Mouse (Mus musculus): ENCODE results near the gene Tmem108. TPM values are rescaled to one million over a fixed set of nuclear protein-coding genes. Genes with fewer than 3 reads are reported as not detected.

The Tmem108 gene
- polyA plus RNA-seq, 1 experiment from 2014 or later = 8.3 TPM

DNA sequence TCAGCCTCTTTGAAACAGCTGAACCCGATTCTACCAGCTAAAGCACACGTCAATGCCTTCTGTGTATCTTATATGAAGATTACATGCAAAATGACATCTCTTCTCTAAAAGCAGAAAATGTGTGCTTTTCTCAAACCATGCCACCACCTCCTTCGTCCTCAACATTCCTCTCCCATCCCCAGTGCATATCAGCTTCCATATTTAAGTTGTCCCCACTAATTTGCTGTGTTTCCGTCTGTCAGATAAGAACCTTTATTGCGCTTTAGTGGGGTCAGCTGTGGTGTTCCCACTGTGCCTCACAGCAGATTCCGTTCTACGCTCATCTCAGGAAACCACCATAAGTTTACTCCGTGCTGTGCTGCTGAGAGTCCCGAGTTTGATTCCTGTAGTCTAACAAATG, 1.8 kb downstream of the Tmem108 start:
- ATAC-seq (ENCODE audit: low FRiP score, low TSS enrichment) = no peak
- no peak overlapping the region for H3K9ac ChIP-seq (replicated peaks; ENCODE audit: low read length)
- no peak overlapping the region for H3K4me3 ChIP-seq (ENCODE audit: low read length)
- no peaks in the 10 kb centered on the region for H3K9me3 ChIP-seq (ENCODE audit: low read length)
- WGBS = 64% methylated on average over 9 of the region's 9 CpGs
- no peak overlapping the region for H3K4me2 ChIP-seq (replicated peaks; ENCODE audit: low read depth, low read length)
- H3K27ac ChIP-seq (ENCODE audit: low read length) = no peak overlapping the region
- H3K4me1 ChIP-seq (ENCODE audit: insufficient read depth, low read length) = peaks cover 7% of the 10 kb centered on the region; the same call in 1 of the 2 replicates
- H3K36me3 ChIP-seq (ENCODE audit: insufficient read depth, low read length) = no peaks in the 10 kb centered on the region
- H3K27me3 ChIP-seq (ENCODE audit: insufficient read depth, low read length) = peaks cover 22% of the 10 kb centered on the region

GRCm38 (mm10) chr9:103758930-103759695, 2.5 kb downstream of the Tmem108 start:
- H3K9me3 ChIP-seq (ENCODE audit: low read length) = no peaks in the 10 kb centered on the region
- ATAC-seq (ENCODE audit: low FRiP score, low TSS enrichment) = no peak
- 25% methylated on average over 20 of the region's 20 CpGs for WGBS
- no peak overlapping the region for H3K4me2 ChIP-seq (replicated peaks; ENCODE audit: low read depth, low read length)
- peaks cover 22% of the 10 kb centered on the region for H3K27me3 ChIP-seq (ENCODE audit: insufficient read depth, low read length)
- H3K27ac ChIP-seq (ENCODE audit: low read length) = no peak overlapping the region
- no peak overlapping the region for H3K4me3 ChIP-seq (ENCODE audit: low read length)
- no peaks in the 10 kb centered on the region for H3K36me3 ChIP-seq (ENCODE audit: insufficient read depth, low read length)
- peaks cover 7% of the 10 kb centered on the region; the same call in 1 of the 2 replicates for H3K4me1 ChIP-seq (ENCODE audit: insufficient read depth, low read length)
- no peak overlapping the region for H3K9ac ChIP-seq (replicated peaks; ENCODE audit: low read length)

GRCm38 (mm10) chr9:103758246-103758645, 3.4 kb downstream of the Tmem108 start:
- Histone ChIP-seq H3K4me1 (ENCODE audit: insufficient read depth, low read length) (peaks cover 7% of the 10 kb centered on the region; the same call in 1 of the 2 replicates), H3K4me3 (ENCODE audit: low read length) (no peak overlapping the region), H3K9ac (replicated peaks; ENCODE audit: low read length) (no peak overlapping the region), H3K4me2 (replicated peaks; ENCODE audit: low read depth, low read length) (no peak overlapping the region), H3K36me3 (ENCODE audit: insufficient read depth, low read length) (no peaks in the 10 kb centered on the region), H3K27me3 (ENCODE audit: insufficient read depth, low read length) (peaks cover 22% of the 10 kb centered on the region), H3K9me3 (ENCODE audit: low read length) (no peaks in the 10 kb centered on the region), H3K27ac (ENCODE audit: low read length) (no peak overlapping the region)
- ATAC-seq (ENCODE audit: low FRiP score, low TSS enrichment) = no peak
- 79% methylated on average over 7 of the region's 7 CpGs for WGBS

- no peak overlapping the region for H3K4me3 ChIP-seq (ENCODE audit: low read length)
- no peaks in the 10 kb centered on the region for H3K9me3 ChIP-seq (ENCODE audit: low read length)
- no peak overlapping the region for H3K27ac ChIP-seq (ENCODE audit: low read length)
- no peak overlapping the region for H3K4me2 ChIP-seq (replicated peaks; ENCODE audit: low read depth, low read length)
- H3K9ac ChIP-seq (replicated peaks; ENCODE audit: low read length) = no peak overlapping the region
- no peaks in the 10 kb centered on the region for H3K36me3 ChIP-seq (ENCODE audit: insufficient read depth, low read length)
- ATAC-seq (ENCODE audit: low FRiP score, low TSS enrichment) = no peak
- WGBS = 90% methylated on average over 10 of the region's 10 CpGs
- peaks cover 3% of the 10 kb centered on the region; the same call in 1 of the 2 replicates for H3K4me1 ChIP-seq (ENCODE audit: insufficient read depth, low read length)
- no peaks in the 10 kb centered on the region for H3K27me3 ChIP-seq (ENCODE audit: insufficient read depth, low read length)
Measured at GRCm38 (mm10) chr9:103752618-103753017, 9.0 kb downstream of the Tmem108 start.

DNA sequence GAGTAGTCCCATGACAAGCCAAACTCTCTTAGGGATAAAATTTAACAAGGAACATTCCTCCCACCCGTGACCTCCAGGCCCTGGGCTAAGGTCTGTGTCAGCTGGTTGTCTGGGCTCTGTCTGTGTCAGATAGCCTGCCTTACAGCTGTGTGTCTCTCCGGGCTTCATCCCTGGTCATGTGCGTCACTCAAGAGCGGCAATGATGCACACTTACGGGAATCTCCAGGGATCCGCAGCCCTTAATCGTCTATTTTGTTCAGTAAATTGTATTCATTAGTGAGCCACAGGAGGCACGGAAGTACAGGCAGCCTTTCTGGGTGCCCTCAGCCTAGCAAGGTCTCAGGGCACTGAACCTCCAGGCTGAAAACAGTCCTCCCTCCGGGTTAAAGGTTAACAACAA, 10.1 kb downstream of the Tmem108 start:
- ATAC-seq (ENCODE audit: low FRiP score, low TSS enrichment) = peak; percentile 49; the same call in 1 of the 2 replicates
- WGBS = 63% methylated on average over 9 of the region's 9 CpGs
- Histone ChIP-seq H3K36me3 (ENCODE audit: insufficient read depth, low read length) (no peaks in the 10 kb centered on the region), H3K27me3 (ENCODE audit: insufficient read depth, low read length) (no peaks in the 10 kb centered on the region), H3K9me3 (ENCODE audit: low read length) (no peaks in the 10 kb centered on the region), H3K4me3 (ENCODE audit: low read length) (no peak overlapping the region), H3K9ac (replicated peaks; ENCODE audit: low read length) (no peak overlapping the region), H3K27ac (ENCODE audit: low read length) (no peak overlapping the region), H3K4me2 (replicated peaks; ENCODE audit: low read depth, low read length) (no peak overlapping the region), H3K4me1 (ENCODE audit: insufficient read depth, low read length) (peaks cover 3% of the 10 kb centered on the region; the same call in 1 of the 2 replicates)

GRCm38 (mm10) chr9:103750491-103750890, 11.1 kb downstream of the Tmem108 start:
- Histone ChIP-seq H3K9me3 (ENCODE audit: low read length) (no peaks in the 10 kb centered on the region), H3K4me2 (replicated peaks; ENCODE audit: low read depth, low read length) (no peak overlapping the region), H3K4me1 (ENCODE audit: insufficient read depth, low read length) (peaks cover 3% of the 10 kb centered on the region; the same call in 1 of the 2 replicates), H3K27me3 (ENCODE audit: insufficient read depth, low read length) (no peaks in the 10 kb centered on the region), H3K27ac (ENCODE audit: low read length) (no peak overlapping the region), H3K4me3 (ENCODE audit: low read length) (no peak overlapping the region), H3K9ac (replicated peaks; ENCODE audit: low read length) (no peak overlapping the region), H3K36me3 (ENCODE audit: insufficient read depth, low read length) (no peaks in the 10 kb centered on the region)
- WGBS = 79% methylated on average over 9 of the region's 9 CpGs
- ATAC-seq (ENCODE audit: low FRiP score, low TSS enrichment) = no peak

- Histone ChIP-seq H3K27me3 (ENCODE audit: insufficient read depth, low read length) (no peaks in the 10 kb centered on the region), H3K9me3 (ENCODE audit: low read length) (no peaks in the 10 kb centered on the region), H3K36me3 (ENCODE audit: insufficient read depth, low read length) (no peaks in the 10 kb centered on the region), H3K4me3 (ENCODE audit: low read length) (no peak overlapping the region), H3K27ac (ENCODE audit: low read length) (no peak overlapping the region), H3K4me1 (ENCODE audit: insufficient read depth, low read length) (peaks cover 2% of the 10 kb centered on the region; the same call in 1 of the 2 replicates), H3K9ac (replicated peaks; ENCODE audit: low read length) (no peak overlapping the region), H3K4me2 (replicated peaks; ENCODE audit: low read depth, low read length) (no peak overlapping the region)
- 86% methylated on average over 5 of the region's 5 CpGs for WGBS
- ATAC-seq (ENCODE audit: low FRiP score, low TSS enrichment) = no peak
Measured at GRCm38 (mm10) chr9:103746598-103746997, 15.0 kb downstream of the Tmem108 start.

DNA sequence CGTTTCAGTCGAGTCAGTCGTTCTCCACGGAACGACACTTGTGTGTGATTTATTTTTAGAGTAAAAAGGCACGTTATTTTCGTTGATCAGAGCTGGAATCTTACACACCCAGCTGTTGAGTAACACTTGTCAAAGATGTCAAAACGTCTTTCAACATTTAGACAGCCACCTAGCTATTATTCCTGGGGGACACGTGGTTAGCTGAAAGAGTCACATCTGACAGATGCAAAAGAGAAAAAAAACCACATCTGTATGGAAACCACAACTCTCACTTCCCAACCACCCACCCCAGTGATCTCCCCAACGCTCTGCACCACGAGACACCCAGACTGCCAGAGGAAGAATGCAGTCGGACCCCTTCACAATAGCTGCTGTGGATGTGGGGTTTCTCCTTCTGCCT, 21.5 kb downstream of the Tmem108 start:
- WGBS = 58% methylated on average over 12 of the region's 12 CpGs
- H3K36me3 ChIP-seq (ENCODE audit: insufficient read depth, low read length) = no peaks in the 10 kb centered on the region
- H3K4me2 ChIP-seq (replicated peaks; ENCODE audit: low read depth, low read length) = no peak overlapping the region
- H3K4me1 ChIP-seq (ENCODE audit: insufficient read depth, low read length) = no peaks in the 10 kb centered on the region
- no peak overlapping the region for H3K4me3 ChIP-seq (ENCODE audit: low read length)
- H3K27me3 ChIP-seq (ENCODE audit: insufficient read depth, low read length) = no peaks in the 10 kb centered on the region
- no peak overlapping the region for H3K27ac ChIP-seq (ENCODE audit: low read length)
- H3K9ac ChIP-seq (replicated peaks; ENCODE audit: low read length) = no peak overlapping the region
- no peaks in the 10 kb centered on the region for H3K9me3 ChIP-seq (ENCODE audit: low read length)
- no peak for ATAC-seq (ENCODE audit: low FRiP score, low TSS enrichment)

GRCm38 (mm10) chr9:103739062-103739461, 22.6 kb downstream of the Tmem108 start:
- no peak overlapping the region for H3K27ac ChIP-seq (ENCODE audit: low read length)
- WGBS = 93% methylated on average over 4 of the region's 4 CpGs
- no peaks in the 10 kb centered on the region for H3K4me1 ChIP-seq (ENCODE audit: insufficient read depth, low read length)
- H3K4me2 ChIP-seq (replicated peaks; ENCODE audit: low read depth, low read length) = no peak overlapping the region
- H3K36me3 ChIP-seq (ENCODE audit: insufficient read depth, low read length) = no peaks in the 10 kb centered on the region
- H3K27me3 ChIP-seq (ENCODE audit: insufficient read depth, low read length) = no peaks in the 10 kb centered on the region
- H3K9me3 ChIP-seq (ENCODE audit: low read length) = no peaks in the 10 kb centered on the region
- H3K4me3 ChIP-seq (ENCODE audit: low read length) = no peak overlapping the region
- H3K9ac ChIP-seq (replicated peaks; ENCODE audit: low read length) = no peak overlapping the region
- no peak for ATAC-seq (ENCODE audit: low FRiP score, low TSS enrichment)

GRCm38 (mm10) chr9:103729716-103730115, 31.9 kb downstream of the Tmem108 start:
- Histone ChIP-seq H3K9ac (replicated peaks; ENCODE audit: low read length) (no peak overlapping the region), H3K4me1 (ENCODE audit: insufficient read depth, low read length) (no peaks in the 10 kb centered on the region), H3K27me3 (ENCODE audit: insufficient read depth, low read length) (no peaks in the 10 kb centered on the region), H3K9me3 (ENCODE audit: low read length) (no peaks in the 10 kb centered on the region), H3K4me2 (replicated peaks; ENCODE audit: low read depth, low read length) (no peak overlapping the region), H3K27ac (ENCODE audit: low read length) (no peak overlapping the region), H3K4me3 (ENCODE audit: low read length) (no peak overlapping the region), H3K36me3 (ENCODE audit: insufficient read depth, low read length) (no peaks in the 10 kb centered on the region)
- no peak for ATAC-seq (ENCODE audit: low FRiP score, low TSS enrichment)
- 95% methylated on average over 2 of the region's 2 CpGs for WGBS
